Mouse (Mus musculus) CH12.LX (cell line): Measurements from ENCODE around the gene Txnrd1.

ENCODE experiments used
- CHD2 ChIP-seq: IDR thresholded peaks from 2 replicates; pipeline ENCODE4 v1.6.1; 2011; ENCODE audit warnings: low read length, improper control_type of control experiment
- MAX ChIP-seq: IDR thresholded peaks from 2 replicates; pipeline ENCODE4 v1.6.1; 2011; ENCODE audit warnings: low read length, improper control_type of control experiment
- POLR2A ChIP-seq: IDR thresholded peaks from 2 replicates; pipeline ENCODE4 v1.6.1; 2011; ENCODE audit warnings: low read depth, mild to moderate bottlenecking, improper control_type of control experiment, low read length
- POLR2AphosphoS2 ChIP-seq: IDR thresholded peaks from 2 replicates; pipeline ENCODE4 v1.6.1; 2011; ENCODE audit warnings: low read depth, low read length, improper control_type of control experiment
- RCOR1 ChIP-seq: conservative IDR thresholded peaks from 2 replicates; pipeline ENCODE4 v1.6.1; 2012; ENCODE audit warnings: low read depth, mild to moderate bottlenecking, inconsistent platforms, low read length, improper control_type of control experiment
- SIN3A ChIP-seq: IDR thresholded peaks from 2 replicates; pipeline ENCODE4 v1.6.1; 2012; ENCODE audit warnings: low read length, improper control_type of control experiment, inconsistent platforms

- no peak for TF ChIP-seq MAX
- TF ChIP-seq RCOR1: no peak
- no peak for TF ChIP-seq POLR2A
- no peak for TF ChIP-seq CHD2
- TF ChIP-seq POLR2AphosphoS2: no peak
- TF ChIP-seq SIN3A: no peak
Measured at GRCm38 (mm10) chr10:82908526-82908925, 74.8 kb downstream of the Txnrd1 start.
